ENCODE assay signal across 27 mouse cellular contexts in genomic region chr4:133835211-133835610, GRCm38 (mm10).
"Had no signal": no experiment of that assay in that cellular context is flagged by ENCODE, and none has a peak within 500 bp of the region (broad histone marks: within the 10 kb centered on the region; RNA-seq: fewer than 3 reads in every experiment).

No protein-coding gene starts in this region.

- H3K27me3 ChIP-seq: heart, embryonic 13.5 days; heart, embryonic 15.5 days; hindbrain, embryonic 13.5 days; hindbrain, embryonic 15.5 days; intestine, embryonic 15.5 days; limb, embryonic 12.5 days; liver, embryonic 13.5 days had no signal

- H3K36me3 ChIP-seq: heart, embryonic 13.5 days; heart, embryonic 15.5 days; hindbrain, embryonic 13.5 days; hindbrain, embryonic 15.5 days; intestine, embryonic 15.5 days; limb, embryonic 10.5 days; limb, embryonic 12.5 days; liver, embryonic 13.5 days had no signal

- H3K9me3 ChIP-seq: heart, embryonic 13.5 days; heart, embryonic 15.5 days; hindbrain, embryonic 13.5 days; hindbrain, embryonic 15.5 days; intestine, embryonic 15.5 days; limb, embryonic 10.5 days; limb, embryonic 12.5 days; liver, embryonic 13.5 days had no signal

- ATAC-seq: hindbrain, postnatal 0 days; inflammation-experienced regulatory T-cells, adult 6 months; intestine, embryonic 15.5 days; intestine, postnatal 0 days had no signal

- H3K27ac ChIP-seq: heart, adult 2 months; heart, embryonic 13.5 days; heart, embryonic 15.5 days; hindbrain, embryonic 13.5 days; hindbrain, embryonic 15.5 days; hindbrain, postnatal 0 days; intestine, embryonic 15.5 days; layer of hippocampus, adult 2 months; left cerebral cortex, adult 2 months; limb, embryonic 10.5 days; limb, embryonic 12.5 days; liver, embryonic 13.5 days had no signal

- H3K4me2 ChIP-seq: heart, embryonic 11.5 days; heart, embryonic 13.5 days; heart, embryonic 15.5 days; hindbrain, embryonic 13.5 days; hindbrain, embryonic 15.5 days; intestine, embryonic 15.5 days; limb, embryonic 12.5 days; liver, embryonic 11.5 days; liver, embryonic 13.5 days had no signal

- H3K4me3 ChIP-seq: heart, adult 2 months; heart, embryonic 13.5 days; heart, embryonic 15.5 days; hindbrain, embryonic 13.5 days; hindbrain, embryonic 15.5 days; intestine, embryonic 15.5 days; layer of hippocampus, adult 2 months; left cerebral cortex, adult 2 months; limb, embryonic 10.5 days; limb, embryonic 12.5 days; liver, embryonic 13.5 days had no signal

- H3K4me1 ChIP-seq: heart, embryonic 13.5 days; heart, embryonic 15.5 days; hindbrain, embryonic 13.5 days; hindbrain, embryonic 15.5 days; intestine, embryonic 15.5 days; limb, embryonic 10.5 days; limb, embryonic 12.5 days had no signal

- DNase-seq: gastrocnemius, postnatal 14 days; gastrocnemius, postnatal 36 days; heart, adult 11 months; heart, adult 2 months; heart, postnatal 14 days; heart, postnatal 36 days; kidney, adult 18-20 months; kidney, adult 8-10 months; kidney, postnatal 10 days; kidney, postnatal 25 days; kidney, postnatal 4 days; liver; liver, embryonic 13.5 days had no signal

- H3K9ac ChIP-seq: heart, embryonic 13.5 days; heart, embryonic 15.5 days; hindbrain, embryonic 13.5 days; hindbrain, embryonic 15.5 days; intestine, embryonic 15.5 days; limb, embryonic 12.5 days; liver, embryonic 13.5 days had no signal
